Mouse (Mus musculus): ENCODE results near the gene 4931428F04Rik.

DNA sequence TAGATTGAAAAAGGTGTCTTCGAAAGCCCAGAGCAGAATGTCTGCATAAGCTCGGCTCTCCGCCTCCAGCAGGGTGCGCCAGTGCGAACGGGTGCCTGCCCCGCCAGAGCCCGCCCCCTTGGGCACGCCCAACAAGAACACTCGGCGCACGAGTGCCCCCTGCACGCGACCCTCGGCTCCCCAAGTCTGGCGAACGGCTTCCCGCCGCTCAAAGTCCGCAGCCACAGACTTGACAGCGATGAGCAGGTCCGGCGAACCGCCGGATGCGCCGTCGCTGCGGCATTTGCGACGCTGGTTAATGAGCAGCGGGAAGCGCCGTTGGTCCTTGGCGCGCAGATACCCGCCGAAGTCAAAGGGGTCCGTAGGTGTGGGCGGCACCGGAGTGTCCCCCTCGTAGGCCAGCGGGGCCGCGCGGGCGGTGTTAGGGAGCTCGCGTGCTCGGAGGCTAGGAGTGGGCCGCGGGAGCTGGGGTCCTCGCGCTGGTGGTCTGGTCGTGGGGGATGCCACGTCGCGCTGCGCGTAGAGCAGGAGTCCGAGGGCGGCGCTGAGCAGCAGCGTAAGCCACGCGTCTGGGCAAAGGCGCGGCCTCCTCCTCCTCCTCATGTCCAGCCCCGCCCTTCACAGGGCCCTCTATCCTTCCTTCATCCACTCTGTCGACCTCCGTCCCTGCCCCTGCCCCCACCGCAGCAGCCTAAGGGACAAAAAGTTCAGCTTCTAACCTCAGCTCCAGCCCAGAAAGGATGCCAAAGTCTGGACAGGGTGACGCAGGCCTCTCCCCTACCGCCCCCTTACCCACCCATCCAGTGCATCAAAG, 35.3 kb downstream of the 4931428F04Rik start:
- TF ChIP-seq ZC3H11A (IDR thresholded peaks at IDR 0.05; ENCODE audit: borderline replicate concordance, low read depth, low read length), result no peak
- peak; percentile 43; the same call in 1 of the 2 replicates for TF ChIP-seq HCFC1 (IDR thresholded peaks at IDR 0.05; ENCODE audit: borderline replicate concordance, insufficient read depth, low read length)
- no peak for TF ChIP-seq ZNF384 (IDR thresholded peaks at IDR 0.05; ENCODE audit: low read depth, low read length)
